Mouse (Mus musculus): ENCODE data around the gene Ccdc88b. TPM values are rescaled to one million over a fixed set of nuclear protein-coding genes. Genes with fewer than 3 reads are reported as not detected.

Ccdc88b gene
- total and polyA plus RNA-seq, 2 experiments from 2014 or later, result 0.57 to 0.67 TPM

GRCm38 (mm10) chr19:6851497-6851896, 6.5 kb downstream of the Ccdc88b start:
- DNase-seq (no peak), ATAC-seq (no peak)
- no peak overlapping the region for H3K9ac ChIP-seq
- no peaks in the 10 kb centered on the region for H3K4me1 ChIP-seq (ENCODE audit: insufficient read depth)
- H3K27ac ChIP-seq (ENCODE audit: low read depth, low read length), result no peak overlapping the region
- H3K4me3 ChIP-seq (ENCODE audit: low read depth, low read length), result no peak overlapping the region
- TF ChIP-seq CTCF (IDR thresholded peaks at IDR 0.05; ENCODE audit: low read depth), result no peak
- H3K36me3 ChIP-seq (ENCODE audit: insufficient read depth), result no peaks in the 10 kb centered on the region
- peaks cover 16% of the 10 kb centered on the region; the same call in 1 of the 2 replicates for H3K27me3 ChIP-seq (ENCODE audit: insufficient read depth, low read length)
- no peaks in the 10 kb centered on the region for H3K9me3 ChIP-seq (ENCODE audit: low read length)
- no peak overlapping the region for H3K4me2 ChIP-seq (ENCODE audit: low read depth)
- 73% methylated on average over 3 of the region's 3 CpGs for WGBS

- no peak for TF ChIP-seq CTCF (IDR thresholded peaks at IDR 0.05; ENCODE audit: low read depth)
- no peaks in the 10 kb centered on the region for H3K4me1 ChIP-seq (ENCODE audit: insufficient read depth)
- ATAC-seq, result no peak
- DNase-seq, result no peak
- WGBS, result 67% methylated on average over 23 of the region's 23 CpGs
- H3K36me3 ChIP-seq (ENCODE audit: insufficient read depth), result no peaks in the 10 kb centered on the region
- peaks cover 16% of the 10 kb centered on the region; the same call in 1 of the 2 replicates for H3K27me3 ChIP-seq (ENCODE audit: insufficient read depth, low read length)
- H3K4me3 ChIP-seq (ENCODE audit: low read depth, low read length), result no peak overlapping the region
- H3K4me2 ChIP-seq (ENCODE audit: low read depth), result no peak overlapping the region
- H3K9ac ChIP-seq, result no peak overlapping the region
- H3K27ac ChIP-seq (ENCODE audit: low read depth, low read length), result no peak overlapping the region
- H3K9me3 ChIP-seq (ENCODE audit: low read length), result no peaks in the 10 kb centered on the region
Observed at GRCm38 (mm10) chr19:6849506-6850068, 8.4 kb downstream of the Ccdc88b start.

GRCm38 (mm10) chr19:6847841-6848517, 10.0 kb downstream of the Ccdc88b start:
- Histone ChIP-seq H3K27me3 (ENCODE audit: insufficient read depth, low read length) (peaks cover 16% of the 10 kb centered on the region; the same call in 1 of the 2 replicates), H3K9me3 (ENCODE audit: low read length) (no peaks in the 10 kb centered on the region), H3K27ac (ENCODE audit: low read depth, low read length) (no peak overlapping the region), H3K4me3 (ENCODE audit: low read depth, low read length) (peak overlapping the region; percentile 17), H3K36me3 (ENCODE audit: insufficient read depth) (no peaks in the 10 kb centered on the region), H3K4me2 (ENCODE audit: low read depth) (peak overlapping the region; percentile 39), H3K4me1 (ENCODE audit: insufficient read depth) (no peaks in the 10 kb centered on the region), H3K9ac (no peak overlapping the region)
- DNase-seq (no peak), ATAC-seq (no peak)
- 7% methylated on average over 31 of the region's 31 CpGs for WGBS
- no peak for TF ChIP-seq CTCF (IDR thresholded peaks at IDR 0.05; ENCODE audit: low read depth)

- peaks cover 16% of the 10 kb centered on the region; the same call in 1 of the 2 replicates for H3K27me3 ChIP-seq (ENCODE audit: insufficient read depth, low read length)
- H3K36me3 ChIP-seq (ENCODE audit: insufficient read depth), result no peaks in the 10 kb centered on the region
- H3K4me1 ChIP-seq (ENCODE audit: insufficient read depth), result 0 out of 2 replicates have a peak, but pooled peaks cover under 1% of the 10 kb centered on the region
- DNase-seq (no peak), ATAC-seq (no peak)
- H3K4me2 ChIP-seq (ENCODE audit: low read depth), result no peak overlapping the region
- no peak overlapping the region for H3K27ac ChIP-seq (ENCODE audit: low read depth, low read length)
- H3K9me3 ChIP-seq (ENCODE audit: low read length), result no peaks in the 10 kb centered on the region
- no peak overlapping the region for H3K9ac ChIP-seq
- WGBS, result 64% methylated on average over 4 of the region's 4 CpGs
- H3K4me3 ChIP-seq (ENCODE audit: low read depth, low read length), result no peak overlapping the region
- no peak for TF ChIP-seq CTCF (IDR thresholded peaks at IDR 0.05; ENCODE audit: low read depth)
Observed at GRCm38 (mm10) chr19:6846050-6846449, 12.0 kb downstream of the Ccdc88b start.

- Histone ChIP-seq H3K36me3 (ENCODE audit: insufficient read depth) (no peaks in the 10 kb centered on the region), H3K9me3 (ENCODE audit: low read length) (no peaks in the 10 kb centered on the region), H3K27me3 (ENCODE audit: insufficient read depth, low read length) (no peaks in the 10 kb centered on the region; the same call in 1 of the 2 replicates), H3K27ac (ENCODE audit: low read depth, low read length) (no peak overlapping the region), H3K4me3 (ENCODE audit: low read depth, low read length) (no peak overlapping the region), H3K4me1 (ENCODE audit: insufficient read depth) (peaks cover 9% of the 10 kb centered on the region), H3K9ac (no peak overlapping the region), H3K4me2 (ENCODE audit: low read depth) (no peak overlapping the region)
- 79% methylated on average over 1 of the region's 1 CpGs for WGBS
- DNase-seq (no peak), ATAC-seq (no peak)
- TF ChIP-seq CTCF (IDR thresholded peaks at IDR 0.05; ENCODE audit: low read depth), result no peak
Observed at GRCm38 (mm10) chr19:6842353-6842752, 15.7 kb downstream of the Ccdc88b start.

- Histone ChIP-seq H3K9me3 (ENCODE audit: low read length) (no peaks in the 10 kb centered on the region), H3K27ac (ENCODE audit: low read depth, low read length) (no peak overlapping the region), H3K4me3 (ENCODE audit: low read depth, low read length) (no peak overlapping the region), H3K9ac (no peak overlapping the region; the same call in 1 of the 2 replicates), H3K4me1 (ENCODE audit: insufficient read depth) (peaks cover 9% of the 10 kb centered on the region), H3K4me2 (ENCODE audit: low read depth) (no peak overlapping the region), H3K36me3 (ENCODE audit: insufficient read depth) (no peaks in the 10 kb centered on the region), H3K27me3 (ENCODE audit: insufficient read depth, low read length) (no peaks in the 10 kb centered on the region; the same call in 1 of the 2 replicates)
- WGBS, result 15% methylated on average over 3 of the region's 3 CpGs
- no peak for DNase-seq
- no peak for TF ChIP-seq CTCF (IDR thresholded peaks at IDR 0.05; ENCODE audit: low read depth)
- ATAC-seq, result no peak
Observed at GRCm38 (mm10) chr19:6841292-6841597, 16.8 kb downstream of the Ccdc88b start.
